Mouse (Mus musculus): ENCODE results near the gene Psma6.
"Not testable (repeated sequence)": the region's sequence is repeated elsewhere in the genome, so short reads cannot be mapped to it uniquely, and the experiment has no call there.

Gene Psma6

GRCm38 (mm10) chr12:55384023-55384749 is at the start of gene Psma6:
TSS of gene Psma6 (plus strand) at chr12:55384222.
- DNase-seq (ENCODE audit: low spot score in 2 of 2): no peak

GRCm38 (mm10) chr12:55338490-55338889 is 45.5 kb upstream of the Psma6 start:
- DNase-seq (ENCODE audit: low spot score in 2 of 2): not testable (repeated sequence)

GRCm38 (mm10) chr12:55343045-55343444 is 41.0 kb upstream of the Psma6 start:
- DNase-seq (ENCODE audit: low spot score in 2 of 2): not testable (repeated sequence)

- DNase-seq (ENCODE audit: low spot score in 2 of 2): no peak
Measured at GRCm38 (mm10) chr12:55343998-55344397, 40.0 kb upstream of the Psma6 start.

GRCm38 (mm10) chr12:55344583-55344982 is 39.4 kb upstream of the Psma6 start:
- peak in 1 of 2 experiments; percentile 5 for DNase-seq (ENCODE audit: low spot score in 2 of 2)

- no peak for DNase-seq (ENCODE audit: low spot score in 2 of 2)
Measured at GRCm38 (mm10) chr12:55353423-55353822, 30.6 kb upstream of the Psma6 start.

- DNase-seq (ENCODE audit: low spot score in 2 of 2): peak in 1 of 2 experiments; percentile 43
Measured at GRCm38 (mm10) chr12:55354904-55355303, 29.1 kb upstream of the Psma6 start.

- no peak for DNase-seq (ENCODE audit: low spot score in 2 of 2)
Measured at GRCm38 (mm10) chr12:55357303-55357702, 26.7 kb upstream of the Psma6 start.

- DNase-seq (ENCODE audit: low spot score in 2 of 2): no peak
Measured at GRCm38 (mm10) chr12:55360929-55361328, 23.1 kb upstream of the Psma6 start.

GRCm38 (mm10) chr12:55365083-55365482 is 18.9 kb upstream of the Psma6 start:
- DNase-seq (ENCODE audit: low spot score in 2 of 2): no peak

GRCm38 (mm10) chr12:55372424-55373055 is 11.5 kb upstream of the Psma6 start:
- DNase-seq (ENCODE audit: low spot score in 2 of 2): no peak

- DNase-seq (ENCODE audit: low spot score in 2 of 2): no peak
Measured at GRCm38 (mm10) chr12:55376956-55377609, 6.9 kb upstream of the Psma6 start.

- no peak for DNase-seq (ENCODE audit: low spot score in 2 of 2)
Measured at GRCm38 (mm10) chr12:55377610-55377980, 6.4 kb upstream of the Psma6 start.

GRCm38 (mm10) chr12:55384826-55385225 is 804 bp downstream of the Psma6 start:
- no peak for DNase-seq (ENCODE audit: low spot score in 2 of 2)

GRCm38 (mm10) chr12:55385931-55386330 is 1.9 kb downstream of the Psma6 start:
- DNase-seq (ENCODE audit: low spot score in 2 of 2): peak in 1 of 2 experiments; percentile 6

GRCm38 (mm10) chr12:55386456-55386855 is 2.4 kb downstream of the Psma6 start:
- no peak for DNase-seq (ENCODE audit: low spot score in 2 of 2)

GRCm38 (mm10) chr12:55387083-55387787 is 3.2 kb downstream of the Psma6 start:
- no peak for DNase-seq (ENCODE audit: low spot score in 2 of 2)

GRCm38 (mm10) chr12:55387788-55388465 is 3.9 kb downstream of the Psma6 start:
- DNase-seq (ENCODE audit: low spot score in 2 of 2): no peak

GRCm38 (mm10) chr12:55388478-55388877 is 4.5 kb downstream of the Psma6 start:
- peak in 1 of 2 experiments; percentile 9 for DNase-seq (ENCODE audit: low spot score in 2 of 2)

- DNase-seq (ENCODE audit: low spot score in 2 of 2): no peak
Measured at GRCm38 (mm10) chr12:55389132-55390081, 5.4 kb downstream of the Psma6 start.

All from frontal cortex, postnatal 36 days (tissue).